Mouse (Mus musculus): Measurements from ENCODE around the gene Atp6v1b1. TPM values are rescaled to one million over a fixed set of nuclear protein-coding genes. Genes with fewer than 3 reads are reported as not detected.

The Atp6v1b1 gene
- polyA plus RNA-seq (2016; fragmentation: Nextera tagmentation; extraction: Ambion mirVana), result not detected in 2 replicates

- no peaks in the 10 kb centered on the region for H3K9me3 ChIP-seq (replicated peaks)
- H3K27ac ChIP-seq, result no peak within 1 kb of the TSS
- peaks cover 61% of the 10 kb centered on the region for H3K27me3 ChIP-seq (ENCODE audit: low read depth, poor library complexity, severe bottlenecking)
- WGBS, result 61% methylated on average over 5 of the region's 5 CpGs
- H3K4me3 ChIP-seq, result no peak within 1 kb of the TSS
- no peaks in the 10 kb centered on the region for H3K36me3 ChIP-seq
- DNase-seq (ENCODE audit: low spot score), result no peak
- H3K4me1 ChIP-seq, result peaks cover 18% of the 10 kb centered on the region
Observed at GRCm38 (mm10) chr6:83742761-83743160, at the start of gene Atp6v1b1. Gene Atp6v1b1 (plus strand): TSS chr6:83742990.

GRCm38 (mm10) chr6:83693835-83694234 is 49.0 kb upstream of the Atp6v1b1 start:
- under 1% methylated on average over 9 of the region's 9 CpGs for WGBS
- Histone ChIP-seq H3K4me1 (peaks cover 34% of the 10 kb centered on the region), H3K4me3 (no peak overlapping the region), H3K9me3 (replicated peaks) (no peaks in the 10 kb centered on the region), H3K27me3 (ENCODE audit: low read depth, poor library complexity, severe bottlenecking) (peaks cover 98% of the 10 kb centered on the region), H3K27ac (no peak overlapping the region), H3K36me3 (no peaks in the 10 kb centered on the region)
- DNase-seq (ENCODE audit: low spot score), result peak; percentile 74

GRCm38 (mm10) chr6:83695731-83696130 is 47.1 kb upstream of the Atp6v1b1 start:
- H3K4me3 ChIP-seq, result no peak overlapping the region
- H3K36me3 ChIP-seq, result no peaks in the 10 kb centered on the region
- 3% methylated on average over 3 of the region's 3 CpGs for WGBS
- peaks cover 34% of the 10 kb centered on the region for H3K4me1 ChIP-seq
- no peaks in the 10 kb centered on the region for H3K9me3 ChIP-seq (replicated peaks)
- H3K27ac ChIP-seq, result no peak overlapping the region
- H3K27me3 ChIP-seq (ENCODE audit: low read depth, poor library complexity, severe bottlenecking), result peaks cover 100% of the 10 kb centered on the region
- no peak for DNase-seq (ENCODE audit: low spot score)

- Histone ChIP-seq H3K27ac (no peak overlapping the region), H3K4me1 (peaks cover 28% of the 10 kb centered on the region), H3K36me3 (no peaks in the 10 kb centered on the region), H3K27me3 (ENCODE audit: low read depth, poor library complexity, severe bottlenecking) (peaks cover 100% of the 10 kb centered on the region), H3K9me3 (replicated peaks) (no peaks in the 10 kb centered on the region), H3K4me3 (no peak overlapping the region)
- WGBS, result 2% methylated on average over 7 of the region's 7 CpGs
- no peak for DNase-seq (ENCODE audit: low spot score)
Observed at GRCm38 (mm10) chr6:83696684-83697083, 46.1 kb upstream of the Atp6v1b1 start.

GRCm38 (mm10) chr6:83697932-83698331 is 44.9 kb upstream of the Atp6v1b1 start:
- Histone ChIP-seq H3K4me1 (peaks cover 33% of the 10 kb centered on the region), H3K4me3 (no peak overlapping the region), H3K27me3 (ENCODE audit: low read depth, poor library complexity, severe bottlenecking) (peaks cover 100% of the 10 kb centered on the region), H3K9me3 (replicated peaks) (no peaks in the 10 kb centered on the region), H3K36me3 (no peaks in the 10 kb centered on the region), H3K27ac (no peak overlapping the region)
- WGBS, result 2% methylated on average over 8 of the region's 8 CpGs
- DNase-seq (ENCODE audit: low spot score), result no peak

GRCm38 (mm10) chr6:83699971-83700370 is 42.8 kb upstream of the Atp6v1b1 start:
- Histone ChIP-seq H3K36me3 (no peaks in the 10 kb centered on the region), H3K9me3 (replicated peaks) (no peaks in the 10 kb centered on the region), H3K27me3 (ENCODE audit: low read depth, poor library complexity, severe bottlenecking) (peaks cover 100% of the 10 kb centered on the region), H3K27ac (no peak overlapping the region), H3K4me3 (no peak overlapping the region), H3K4me1 (peaks cover 35% of the 10 kb centered on the region)
- no peak for DNase-seq (ENCODE audit: low spot score)
- 3% methylated on average over 5 of the region's 5 CpGs for WGBS

GRCm38 (mm10) chr6:83701001-83701400 is 41.8 kb upstream of the Atp6v1b1 start:
- DNase-seq (ENCODE audit: low spot score), result peak; percentile 41
- under 1% methylated on average over 11 of the region's 11 CpGs for WGBS

GRCm38 (mm10) chr6:83702146-83702999 is 40.4 kb upstream of the Atp6v1b1 start:
- Histone ChIP-seq H3K9me3 (replicated peaks) (no peaks in the 10 kb centered on the region), H3K4me1 (peaks cover 42% of the 10 kb centered on the region), H3K4me3 (peak overlapping the region; percentile 36), H3K27ac (0 out of 2 replicates have a peak overlapping the region, but pooled peaks have one; percentile 14), H3K36me3 (no peaks in the 10 kb centered on the region), H3K27me3 (ENCODE audit: low read depth, poor library complexity, severe bottlenecking) (peaks cover 100% of the 10 kb centered on the region)
- WGBS, result under 1% methylated on average over 53 of the region's 53 CpGs
- peak; percentile 84 for DNase-seq (ENCODE audit: low spot score)

More at GRCm38 (mm10) chr6:83701001-83701400, 41.8 kb upstream of the Atp6v1b1 start:
- Histone ChIP-seq H3K36me3 (no peaks in the 10 kb centered on the region), H3K4me1 (peaks cover 39% of the 10 kb centered on the region), H3K27ac (no peak overlapping the region), H3K27me3 (ENCODE audit: low read depth, poor library complexity, severe bottlenecking) (peaks cover 100% of the 10 kb centered on the region), H3K4me3 (no peak overlapping the region), H3K9me3 (replicated peaks) (no peaks in the 10 kb centered on the region)

GRCm38 (mm10) chr6:83703000-83703721 is 39.6 kb upstream of the Atp6v1b1 start:
- peaks cover 44% of the 10 kb centered on the region for H3K4me1 ChIP-seq
- H3K27ac ChIP-seq, result 0 out of 2 replicates have a peak overlapping the region, but pooled peaks have one; percentile 14

GRCm38 (mm10) chr6:83703722-83704078 is 39.1 kb upstream of the Atp6v1b1 start:
- peak; percentile 57 for DNase-seq (ENCODE audit: low spot score)
- no peak overlapping the region for H3K27ac ChIP-seq
- no peak overlapping the region for H3K4me3 ChIP-seq
- no peaks in the 10 kb centered on the region for H3K36me3 ChIP-seq
- peaks cover 100% of the 10 kb centered on the region for H3K27me3 ChIP-seq (ENCODE audit: low read depth, poor library complexity, severe bottlenecking)
- WGBS, result 1% methylated on average over 10 of the region's 10 CpGs
- H3K4me1 ChIP-seq, result peaks cover 49% of the 10 kb centered on the region
- H3K9me3 ChIP-seq (replicated peaks), result no peaks in the 10 kb centered on the region

More at GRCm38 (mm10) chr6:83703000-83703721, 39.6 kb upstream of the Atp6v1b1 start:
- DNase-seq (ENCODE audit: low spot score), result peak; percentile 60
- Histone ChIP-seq H3K4me3 (peak overlapping the region; percentile 36; the same call in 1 of the 2 replicates), H3K36me3 (no peaks in the 10 kb centered on the region), H3K27me3 (ENCODE audit: low read depth, poor library complexity, severe bottlenecking) (peaks cover 100% of the 10 kb centered on the region), H3K9me3 (replicated peaks) (no peaks in the 10 kb centered on the region)
- WGBS, result under 1% methylated on average over 27 of the region's 27 CpGs

GRCm38 (mm10) chr6:83704294-83704693 is 38.5 kb upstream of the Atp6v1b1 start:
- peak; percentile 53 for DNase-seq (ENCODE audit: low spot score)
- Histone ChIP-seq H3K9me3 (replicated peaks) (no peaks in the 10 kb centered on the region), H3K27ac (no peak overlapping the region), H3K4me3 (no peak overlapping the region), H3K27me3 (ENCODE audit: low read depth, poor library complexity, severe bottlenecking) (peaks cover 100% of the 10 kb centered on the region), H3K4me1 (peaks cover 50% of the 10 kb centered on the region), H3K36me3 (no peaks in the 10 kb centered on the region)
- 14% methylated on average over 1 of the region's 1 CpGs for WGBS

GRCm38 (mm10) chr6:83704701-83705100 is 38.1 kb upstream of the Atp6v1b1 start:
- WGBS, result 21% methylated on average over 5 of the region's 5 CpGs
- H3K27me3 ChIP-seq (ENCODE audit: low read depth, poor library complexity, severe bottlenecking), result peaks cover 100% of the 10 kb centered on the region
- H3K4me1 ChIP-seq, result peaks cover 55% of the 10 kb centered on the region
- H3K9me3 ChIP-seq (replicated peaks), result no peaks in the 10 kb centered on the region
- DNase-seq (ENCODE audit: low spot score), result no peak
- H3K4me3 ChIP-seq, result no peak overlapping the region
- no peak overlapping the region for H3K27ac ChIP-seq
- H3K36me3 ChIP-seq, result no peaks in the 10 kb centered on the region
